Mouse (Mus musculus): ENCODE measurements around the gene Akr1c20. TPM values are rescaled to one million over a fixed set of nuclear protein-coding genes. Genes with fewer than 3 reads are reported as not detected.

The Akr1c20 gene
- not detected in 2 replicates for polyA plus RNA-seq (2015; fragmentation: Nextera tagmentation; extraction: Ambion mirVana)

GRCm38 (mm10) chr13:4523201-4523838 lies at the start of gene Akr1c20:
TSS of gene Akr1c20 (minus strand) at chr13:4523345.
- 89% methylated on average over 2 of the region's 2 CpGs for WGBS
- no peak for ATAC-seq (ENCODE audit: low FRiP score)
- no peaks in the 10 kb centered on the region for H3K36me3 ChIP-seq

GRCm38 (mm10) chr13:4565996-4566395 lies 42.9 kb upstream of the Akr1c20 start:
- H3K9ac ChIP-seq, result no peak overlapping the region
- H3K36me3 ChIP-seq, result no peaks in the 10 kb centered on the region
- H3K27me3 ChIP-seq, result no peaks in the 10 kb centered on the region
- H3K4me2 ChIP-seq, result no peak overlapping the region
- H3K4me1 ChIP-seq (replicated peaks), result no peaks in the 10 kb centered on the region
- H3K27ac ChIP-seq, result no peak overlapping the region
- H3K9me3 ChIP-seq, result no peaks in the 10 kb centered on the region
- H3K4me3 ChIP-seq, result no peak overlapping the region
- 85% methylated on average over 2 of the region's 2 CpGs for WGBS
- no peak for ATAC-seq (ENCODE audit: low FRiP score)

More at GRCm38 (mm10) chr13:4523201-4523838, at the start of gene Akr1c20:
- Histone ChIP-seq H3K9ac (no peak within 1 kb of the TSS), H3K4me3 (no peak within 1 kb of the TSS), H3K27ac (no peak within 1 kb of the TSS), H3K4me1 (replicated peaks) (no peaks in the 10 kb centered on the region), H3K9me3 (no peaks in the 10 kb centered on the region), H3K27me3 (no peaks in the 10 kb centered on the region), H3K4me2 (no peak within 1 kb of the TSS)

GRCm38 (mm10) chr13:4560500-4560899 lies 37.4 kb upstream of the Akr1c20 start:
- Histone ChIP-seq H3K9me3 (no peaks in the 10 kb centered on the region), H3K27ac (no peak overlapping the region), H3K27me3 (no peaks in the 10 kb centered on the region), H3K4me2 (no peak overlapping the region), H3K4me3 (no peak overlapping the region), H3K9ac (no peak overlapping the region), H3K36me3 (no peaks in the 10 kb centered on the region), H3K4me1 (replicated peaks) (no peaks in the 10 kb centered on the region)
- ATAC-seq (ENCODE audit: low FRiP score), result no peak

GRCm38 (mm10) chr13:4559143-4559542 lies 36.0 kb upstream of the Akr1c20 start:
- no peak for ATAC-seq (ENCODE audit: low FRiP score)
- no peaks in the 10 kb centered on the region for H3K27me3 ChIP-seq
- H3K4me2 ChIP-seq, result no peak overlapping the region
- no peak overlapping the region for H3K27ac ChIP-seq
- H3K4me3 ChIP-seq, result no peak overlapping the region
- no peaks in the 10 kb centered on the region for H3K4me1 ChIP-seq (replicated peaks)
- no peaks in the 10 kb centered on the region for H3K36me3 ChIP-seq
- no peak overlapping the region for H3K9ac ChIP-seq
- no peaks in the 10 kb centered on the region for H3K9me3 ChIP-seq
- WGBS, result 69% methylated on average over 1 of the region's 1 CpGs

GRCm38 (mm10) chr13:4514811-4515210 lies 8.3 kb downstream of the Akr1c20 start:
- WGBS, result 93% methylated on average over 2 of the region's 2 CpGs
- no peaks in the 10 kb centered on the region for H3K4me1 ChIP-seq (replicated peaks)
- no peak overlapping the region for H3K4me3 ChIP-seq
- H3K36me3 ChIP-seq, result no peaks in the 10 kb centered on the region
- ATAC-seq (ENCODE audit: low FRiP score), result no peak
- H3K9ac ChIP-seq, result no peak overlapping the region
- H3K27me3 ChIP-seq, result no peaks in the 10 kb centered on the region
- no peak overlapping the region for H3K4me2 ChIP-seq
- no peaks in the 10 kb centered on the region for H3K9me3 ChIP-seq
- H3K27ac ChIP-seq, result no peak overlapping the region

DNA sequence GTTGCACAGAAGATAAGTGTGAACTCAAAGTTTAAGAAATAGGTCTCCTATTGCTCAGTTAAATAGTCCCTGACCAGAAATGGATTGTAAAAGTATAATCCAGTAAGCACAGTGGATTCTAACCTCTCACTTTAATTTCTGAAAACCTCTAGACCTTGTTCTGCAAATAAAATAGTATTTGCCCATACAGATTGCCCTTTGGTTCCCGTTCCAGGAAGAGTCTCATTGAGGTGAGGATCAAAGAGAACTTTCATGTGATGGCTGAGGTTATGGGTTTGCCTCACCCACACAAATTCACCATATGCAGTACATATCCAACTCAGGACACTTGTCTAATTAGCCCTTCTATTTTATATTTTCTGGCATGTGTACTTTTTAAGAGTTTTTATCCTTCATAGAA lies 55.2 kb downstream of the Akr1c20 start:
- WGBS, result 95% methylated on average over 1 of the region's 1 CpGs
- no peak overlapping the region for H3K9ac ChIP-seq
- no peaks in the 10 kb centered on the region for H3K36me3 ChIP-seq

DNA sequence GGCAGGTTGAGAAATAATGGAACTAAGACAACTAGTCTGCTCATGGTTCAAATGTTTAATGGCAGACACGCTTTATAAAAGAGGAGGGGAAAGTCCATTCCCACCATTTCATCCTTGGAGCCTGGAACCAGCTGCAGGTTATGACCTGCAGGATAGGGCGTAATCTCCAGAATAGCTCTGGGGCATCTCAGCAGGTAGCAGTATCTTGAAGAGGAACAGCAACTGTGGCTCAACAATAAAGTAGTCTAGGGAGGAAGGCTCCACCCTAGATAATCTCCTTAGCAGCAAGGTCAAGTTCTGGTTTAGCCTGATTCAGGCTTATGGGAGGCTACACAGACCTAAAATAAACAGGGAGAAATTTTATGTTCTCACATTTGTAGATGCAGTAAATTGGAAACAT lies 57.5 kb downstream of the Akr1c20 start:
- 97% methylated on average over 2 of the region's 2 CpGs for WGBS

More for the DNA sequence above, 55.2 kb downstream of the Akr1c20 start:
- Histone ChIP-seq H3K27ac (no peak overlapping the region), H3K4me1 (replicated peaks) (no peaks in the 10 kb centered on the region), H3K4me2 (no peak overlapping the region), H3K9me3 (no peaks in the 10 kb centered on the region), H3K4me3 (no peak overlapping the region), H3K27me3 (no peaks in the 10 kb centered on the region)
- no peak for ATAC-seq (ENCODE audit: low FRiP score)

More for the DNA sequence above, 57.5 kb downstream of the Akr1c20 start:
- H3K9ac ChIP-seq, result no peak overlapping the region
- no peak overlapping the region for H3K4me2 ChIP-seq
- no peaks in the 10 kb centered on the region for H3K27me3 ChIP-seq
- H3K27ac ChIP-seq, result no peak overlapping the region
- no peaks in the 10 kb centered on the region for H3K36me3 ChIP-seq
- no peaks in the 10 kb centered on the region for H3K9me3 ChIP-seq
- H3K4me3 ChIP-seq, result no peak overlapping the region
- ATAC-seq (ENCODE audit: low FRiP score), result no peak
- H3K4me1 ChIP-seq (replicated peaks), result no peaks in the 10 kb centered on the region

Other genes starting within 250 kb of the Akr1c20 start
- gene Akr1c12, start 243.9 kb downstream of the Akr1c20 start, polyA plus RNA-seq (2015; fragmentation: Nextera tagmentation; extraction: Ambion mirVana), result 0.25 and 0.28 TPM in 2 replicates
- not detected in 2 replicates for gene Akr1c6, start 89.0 kb downstream of the Akr1c20 start, polyA plus RNA-seq (2015; fragmentation: Nextera tagmentation; extraction: Ambion mirVana)
- not detected in 2 replicates for gene Akr1c21, start 50.7 kb upstream of the Akr1c20 start, polyA plus RNA-seq (2015; fragmentation: Nextera tagmentation; extraction: Ambion mirVana)
- 42.1 and 52.7 TPM in 2 replicates for gene Akr1e1, start 85.8 kb upstream of the Akr1c20 start, polyA plus RNA-seq (2015; fragmentation: Nextera tagmentation; extraction: Ambion mirVana)